Mouse (Mus musculus): ENCODE data around the gene Slco1a5.

DNA sequence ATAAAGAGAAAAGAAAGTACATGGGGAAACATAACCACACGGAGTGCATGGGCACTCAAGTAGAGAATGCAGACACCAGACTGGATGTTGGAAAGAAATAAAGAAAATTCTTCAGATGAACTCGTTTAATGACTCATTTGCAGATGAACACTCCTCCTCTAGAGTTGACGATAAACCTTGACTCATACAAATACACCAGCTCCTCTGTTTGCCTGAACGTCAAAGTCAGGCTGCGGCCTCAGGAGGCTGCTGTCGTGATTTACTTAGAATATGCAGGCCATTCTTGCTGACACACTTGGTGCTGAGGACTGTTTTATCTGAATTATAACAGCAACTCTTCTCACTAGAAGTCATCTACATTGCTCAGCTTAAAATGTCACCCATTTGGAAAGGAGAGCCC is 39.3 kb upstream of the Slco1a5 start:
- no peak for TF ChIP-seq CTCF (IDR thresholded peaks at IDR 0.05 in 2 of 3, conservative IDR thresholded peaks at IDR 0.05 in 1 of 3; ENCODE audit: control insufficient read depth in 1 of 3, insufficient read depth in 1 of 3, low read depth in 2 of 3, low read length in 3 of 3, poor library complexity in 1 of 3, severe bottlenecking in 1 of 3)
- no peak for TF ChIP-seq JUND (IDR thresholded peaks at IDR 0.05; ENCODE audit: low read depth, low read length)
- TF ChIP-seq RCOR1 (IDR thresholded peaks at IDR 0.05; ENCODE audit: low read depth, low read length), result no peak
- no peak for TF ChIP-seq POLR2A (IDR thresholded peaks at IDR 0.05; ENCODE audit: control insufficient read depth in 1 of 2, insufficient read depth in 1 of 2, low read depth in 1 of 2, low read length in 2 of 2, poor library complexity in 1 of 2)
- TF ChIP-seq POLR2AphosphoS2 (IDR thresholded peaks at IDR 0.05; ENCODE audit: low read length), result no peak
- TF ChIP-seq MAX (IDR thresholded peaks at IDR 0.05; ENCODE audit: low read length), result no peak
- no peak for TF ChIP-seq TAL1 (IDR thresholded peaks at IDR 0.05; ENCODE audit: low read length)
- no peak for TF ChIP-seq GATA1 (IDR thresholded peaks at IDR 0.05; ENCODE audit: low read depth, low read length)
- no peak for TF ChIP-seq SMC3 (IDR thresholded peaks at IDR 0.05; ENCODE audit: low read depth, low read length)
- no peak for TF ChIP-seq E2F4 (IDR thresholded peaks at IDR 0.05; ENCODE audit: borderline replicate concordance, low read depth, low read length)
- no peak for TF ChIP-seq EP300 (IDR thresholded peaks at IDR 0.05; ENCODE audit: low read depth in 1 of 2, low read length in 2 of 2)
- TF ChIP-seq USF1 (IDR thresholded peaks at IDR 0.05; ENCODE audit: low read depth, low read length), result no peak
- TF ChIP-seq USF2 (IDR thresholded peaks at IDR 0.05; ENCODE audit: borderline replicate concordance in 1 of 2, insufficient read depth in 1 of 2, low read depth in 1 of 2, low read length in 2 of 2), result no peak
- no peak for TF ChIP-seq ELF1 (IDR thresholded peaks at IDR 0.05; ENCODE audit: low read depth, low read length)
